Mouse (Mus musculus): ENCODE data around the gene Wnk2. TPM values are rescaled to one million over a fixed set of nuclear protein-coding genes. Genes with fewer than 3 reads are reported as not detected.
A peak's percentile ranks its signal among the peaks of the same experiment; 100 is the strongest.

The Wnk2 gene
- polyA plus RNA-seq, 1 experiment from 2014 or later: 1.3 TPM

GRCm38 (mm10) chr13:49175509-49175908 lies 27.7 kb upstream of the Wnk2 start:
- H3K9ac ChIP-seq (replicated peaks): no peak overlapping the region
- no peaks in the 10 kb centered on the region for H3K9me3 ChIP-seq
- WGBS: 75% methylated on average over 10 of the region's 10 CpGs
- H3K4me3 ChIP-seq (replicated peaks): no peak overlapping the region
- no peak for ATAC-seq (ENCODE audit: insufficient number of reproducible peaks, insufficient read depth, low FRiP score, low TSS enrichment, low read depth)
- H3K36me3 ChIP-seq: no peaks in the 10 kb centered on the region
- 0 out of 2 replicates have a peak, but pooled peaks cover 4% of the 10 kb centered on the region for H3K27me3 ChIP-seq
- no peak overlapping the region for H3K27ac ChIP-seq
- H3K4me1 ChIP-seq (replicated peaks): no peaks in the 10 kb centered on the region
- no peak overlapping the region for H3K4me2 ChIP-seq

- Histone ChIP-seq H3K9me3 (no peaks in the 10 kb centered on the region), H3K27me3 (0 out of 2 replicates have a peak, but pooled peaks cover 4% of the 10 kb centered on the region), H3K4me1 (replicated peaks) (no peaks in the 10 kb centered on the region), H3K4me3 (replicated peaks) (no peak overlapping the region), H3K27ac (no peak overlapping the region), H3K4me2 (no peak overlapping the region), H3K36me3 (no peaks in the 10 kb centered on the region), H3K9ac (replicated peaks) (no peak overlapping the region)
- 8% methylated on average over 12 of the region's 12 CpGs for WGBS
- peak; percentile 57; the same call in 1 of the 2 replicates for ATAC-seq (ENCODE audit: insufficient number of reproducible peaks, insufficient read depth, low FRiP score, low TSS enrichment, low read depth)
Measured at GRCm38 (mm10) chr13:49172971-49173596, 25.3 kb upstream of the Wnk2 start.

GRCm38 (mm10) chr13:49172335-49172734 lies 24.5 kb upstream of the Wnk2 start:
- Histone ChIP-seq H3K9me3 (no peaks in the 10 kb centered on the region), H3K27me3 (0 out of 2 replicates have a peak, but pooled peaks cover 4% of the 10 kb centered on the region), H3K4me3 (replicated peaks) (no peak overlapping the region), H3K27ac (no peak overlapping the region), H3K36me3 (no peaks in the 10 kb centered on the region), H3K4me1 (replicated peaks) (no peaks in the 10 kb centered on the region), H3K4me2 (no peak overlapping the region), H3K9ac (replicated peaks) (no peak overlapping the region)
- no peak for ATAC-seq (ENCODE audit: insufficient number of reproducible peaks, insufficient read depth, low FRiP score, low TSS enrichment, low read depth)
- whole genome bisulfite sequencing: 91% methylated on average over 7 of the region's 7 CpGs

- 0 out of 2 replicates have a peak, but pooled peaks cover 4% of the 10 kb centered on the region for H3K27me3 ChIP-seq
- 61% methylated on average over 1 of the region's 1 CpGs for WGBS
- H3K27ac ChIP-seq: no peak overlapping the region
- H3K9me3 ChIP-seq: no peaks in the 10 kb centered on the region
- peaks cover 5% of the 10 kb centered on the region; the same call in 1 of the 2 replicates for H3K4me1 ChIP-seq (replicated peaks)
- no peaks in the 10 kb centered on the region for H3K36me3 ChIP-seq
- ATAC-seq (ENCODE audit: insufficient number of reproducible peaks, insufficient read depth, low FRiP score, low TSS enrichment, low read depth): no peak
- no peak overlapping the region for H3K4me2 ChIP-seq
- H3K9ac ChIP-seq (replicated peaks): no peak overlapping the region
- H3K4me3 ChIP-seq (replicated peaks): no peak overlapping the region
Measured at GRCm38 (mm10) chr13:49171729-49172128, 23.9 kb upstream of the Wnk2 start.

DNA sequence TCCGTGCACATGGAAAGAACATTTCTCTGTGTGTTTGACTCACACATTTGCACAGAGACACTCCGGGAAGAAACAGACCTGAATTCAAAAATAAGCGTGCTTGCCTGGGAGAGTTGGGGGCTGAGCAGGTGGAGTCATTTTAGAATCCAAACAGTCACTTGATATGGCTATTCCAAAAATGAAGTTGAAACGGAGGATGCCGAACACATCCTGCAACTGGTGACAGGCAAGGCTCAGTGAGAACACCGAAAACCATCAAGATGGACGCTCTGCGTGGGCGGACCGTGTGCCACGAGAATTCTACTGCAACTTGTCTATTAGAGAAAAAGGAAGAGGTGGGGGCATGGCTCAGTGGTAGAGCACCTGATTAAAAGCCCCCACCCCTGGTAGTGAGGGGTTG lies 22.8 kb upstream of the Wnk2 start:
- Histone ChIP-seq H3K36me3 (no peaks in the 10 kb centered on the region), H3K4me3 (replicated peaks) (no peak overlapping the region), H3K27me3 (0 out of 2 replicates have a peak, but pooled peaks cover 4% of the 10 kb centered on the region), H3K27ac (no peak overlapping the region), H3K9me3 (no peaks in the 10 kb centered on the region), H3K4me2 (no peak overlapping the region), H3K4me1 (replicated peaks) (peaks cover 6% of the 10 kb centered on the region; the same call in 1 of the 2 replicates), H3K9ac (replicated peaks) (no peak overlapping the region)
- no peak for ATAC-seq (ENCODE audit: insufficient number of reproducible peaks, insufficient read depth, low FRiP score, low TSS enrichment, low read depth)
- 87% methylated on average over 11 of the region's 11 CpGs for WGBS

DNA sequence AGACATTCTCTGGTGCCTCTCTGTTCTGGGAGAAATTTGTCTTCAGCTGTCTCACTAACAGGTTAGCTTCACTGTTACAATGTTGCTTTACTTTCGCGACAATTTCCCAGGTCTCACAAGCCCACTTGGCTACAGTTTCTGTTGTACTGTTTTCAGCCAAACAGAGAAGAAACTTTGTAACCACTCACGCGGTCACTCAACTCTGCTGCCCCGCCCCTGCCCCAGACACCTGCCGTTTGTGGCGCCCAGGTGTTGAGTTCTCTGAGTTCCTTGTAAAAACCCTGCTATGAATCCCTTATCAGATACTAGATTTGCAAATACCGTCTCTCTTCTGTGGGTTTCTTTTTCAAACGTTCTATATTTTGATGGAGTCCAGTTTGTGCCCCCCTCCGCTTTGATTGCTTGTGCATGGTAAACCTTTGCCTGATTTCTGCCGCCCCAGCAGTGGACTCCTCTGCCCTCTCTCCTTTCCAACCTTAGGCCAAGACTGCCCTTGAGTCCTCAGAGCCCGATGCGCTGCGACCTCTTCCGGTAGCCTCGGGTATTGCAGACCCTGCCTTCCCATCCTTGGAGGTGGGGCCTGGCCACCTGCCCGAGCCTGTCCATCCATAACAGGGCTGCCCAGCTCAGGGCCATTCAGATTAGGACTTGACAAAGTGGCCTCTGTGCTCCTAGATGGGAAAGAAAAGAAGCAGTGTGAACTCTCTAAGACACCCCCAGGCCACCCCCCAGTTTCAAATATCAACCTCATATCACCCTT lies 21.8 kb upstream of the Wnk2 start:
- H3K36me3 ChIP-seq: no peaks in the 10 kb centered on the region
- 16% methylated on average over 17 of the region's 17 CpGs for WGBS
- peaks cover 6% of the 10 kb centered on the region; the same call in 1 of the 2 replicates for H3K4me1 ChIP-seq (replicated peaks)
- H3K9ac ChIP-seq (replicated peaks): no peak overlapping the region
- no peaks in the 10 kb centered on the region for H3K9me3 ChIP-seq
- H3K27ac ChIP-seq: no peak overlapping the region
- 0 out of 2 replicates have a peak, but pooled peaks cover 4% of the 10 kb centered on the region for H3K27me3 ChIP-seq
- no peak overlapping the region for H3K4me2 ChIP-seq
- ATAC-seq (ENCODE audit: insufficient number of reproducible peaks, insufficient read depth, low FRiP score, low TSS enrichment, low read depth): no peak
- no peak overlapping the region for H3K4me3 ChIP-seq (replicated peaks)

- no peaks in the 10 kb centered on the region for H3K9me3 ChIP-seq
- H3K4me2 ChIP-seq: no peak overlapping the region
- H3K4me1 ChIP-seq (replicated peaks): peaks cover 6% of the 10 kb centered on the region; the same call in 1 of the 2 replicates
- no peak overlapping the region for H3K4me3 ChIP-seq (replicated peaks)
- H3K36me3 ChIP-seq: no peaks in the 10 kb centered on the region
- WGBS: 45% methylated on average over 9 of the region's 9 CpGs
- no peak for ATAC-seq (ENCODE audit: insufficient number of reproducible peaks, insufficient read depth, low FRiP score, low TSS enrichment, low read depth)
- H3K9ac ChIP-seq (replicated peaks): no peak overlapping the region
- H3K27ac ChIP-seq: no peak overlapping the region
- H3K27me3 ChIP-seq: 0 out of 2 replicates have a peak, but pooled peaks cover 6% of the 10 kb centered on the region
Measured at GRCm38 (mm10) chr13:49167081-49167480, 19.3 kb upstream of the Wnk2 start.

DNA sequence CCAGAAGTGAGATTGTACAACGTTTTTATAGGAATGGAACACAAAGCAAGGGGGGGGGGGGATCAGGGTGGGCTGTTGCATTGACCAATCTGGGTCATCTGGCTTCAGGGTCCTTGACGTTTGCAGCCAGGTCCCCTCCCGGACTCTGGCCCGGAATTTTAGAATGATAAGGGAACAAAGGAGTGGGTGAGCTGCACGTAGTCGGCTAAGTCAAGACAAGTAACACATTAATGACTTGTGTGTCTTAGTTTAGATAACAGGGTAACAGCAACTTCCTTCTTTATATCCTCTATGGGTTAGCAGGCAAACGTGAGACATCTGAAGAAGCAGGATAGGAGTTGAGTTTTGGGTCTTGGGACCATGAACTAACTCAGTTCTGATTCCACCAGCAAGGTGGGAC lies 15.8 kb upstream of the Wnk2 start:
- H3K27me3 ChIP-seq: 0 out of 2 replicates have a peak, but pooled peaks cover 4% of the 10 kb centered on the region
- H3K27ac ChIP-seq: no peak overlapping the region
- no peak overlapping the region for H3K9ac ChIP-seq (replicated peaks)
- no peak overlapping the region for H3K4me3 ChIP-seq (replicated peaks)
- WGBS: 77% methylated on average over 7 of the region's 7 CpGs
- peaks cover 6% of the 10 kb centered on the region; the same call in 1 of the 2 replicates for H3K4me1 ChIP-seq (replicated peaks)
- H3K4me2 ChIP-seq: no peak overlapping the region
- H3K9me3 ChIP-seq: no peaks in the 10 kb centered on the region
- ATAC-seq (ENCODE audit: insufficient number of reproducible peaks, insufficient read depth, low FRiP score, low TSS enrichment, low read depth): no peak
- H3K36me3 ChIP-seq: no peaks in the 10 kb centered on the region

GRCm38 (mm10) chr13:49162722-49163121 lies 14.9 kb upstream of the Wnk2 start:
- 77% methylated on average over 4 of the region's 4 CpGs for WGBS
- no peak overlapping the region for H3K4me3 ChIP-seq (replicated peaks)
- H3K9ac ChIP-seq (replicated peaks): no peak overlapping the region
- no peaks in the 10 kb centered on the region for H3K36me3 ChIP-seq
- no peak for ATAC-seq (ENCODE audit: insufficient number of reproducible peaks, insufficient read depth, low FRiP score, low TSS enrichment, low read depth)
- no peaks in the 10 kb centered on the region for H3K9me3 ChIP-seq
- 0 out of 2 replicates have a peak, but pooled peaks cover 4% of the 10 kb centered on the region for H3K27me3 ChIP-seq
- H3K27ac ChIP-seq: no peak overlapping the region
- H3K4me2 ChIP-seq: no peak overlapping the region
- peaks cover 6% of the 10 kb centered on the region; the same call in 1 of the 2 replicates for H3K4me1 ChIP-seq (replicated peaks)

- H3K36me3 ChIP-seq: no peaks in the 10 kb centered on the region
- H3K27me3 ChIP-seq: 0 out of 2 replicates have a peak, but pooled peaks cover 4% of the 10 kb centered on the region
- WGBS: 48% methylated on average over 2 of the region's 2 CpGs
- H3K9ac ChIP-seq (replicated peaks): no peak overlapping the region
- no peaks in the 10 kb centered on the region for H3K9me3 ChIP-seq
- H3K4me1 ChIP-seq (replicated peaks): no peaks in the 10 kb centered on the region
- no peak for ATAC-seq (ENCODE audit: insufficient number of reproducible peaks, insufficient read depth, low FRiP score, low TSS enrichment, low read depth)
- H3K4me3 ChIP-seq (replicated peaks): no peak overlapping the region
- H3K27ac ChIP-seq: no peak overlapping the region
- no peak overlapping the region for H3K4me2 ChIP-seq
Measured at GRCm38 (mm10) chr13:49161236-49161635, 13.4 kb upstream of the Wnk2 start.

DNA sequence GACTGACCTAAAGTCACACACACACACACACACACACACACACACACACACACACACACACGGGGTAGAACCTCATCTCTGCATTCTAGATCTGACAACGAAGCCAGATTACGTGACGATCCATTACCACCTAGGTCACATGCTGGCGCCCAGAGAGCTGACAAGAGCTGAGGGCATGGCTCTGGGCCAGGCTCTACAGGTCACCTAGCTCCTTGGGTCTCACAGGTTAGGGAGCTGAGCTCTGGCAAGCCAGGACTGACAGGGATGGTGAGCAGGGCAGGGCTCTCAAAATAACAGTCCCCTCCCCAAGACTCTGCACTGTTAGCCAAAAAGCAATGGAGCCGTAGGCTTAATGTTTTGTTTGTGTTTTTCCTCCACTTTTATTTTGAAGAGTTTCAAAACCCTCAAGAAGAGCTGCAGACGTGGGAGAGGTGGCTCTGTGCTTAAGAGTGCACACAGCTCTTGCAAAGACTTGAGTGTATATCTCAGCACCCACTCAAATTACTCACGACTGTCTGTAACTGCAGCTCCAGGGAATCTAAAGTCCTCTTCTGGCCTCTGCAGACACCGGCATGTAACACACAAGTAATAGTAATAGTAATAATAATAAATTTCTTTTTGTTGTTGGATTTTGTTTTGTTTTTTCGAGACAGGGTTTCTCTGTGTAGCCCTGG lies 10.4 kb upstream of the Wnk2 start:
- ATAC-seq (ENCODE audit: insufficient number of reproducible peaks, insufficient read depth, low FRiP score, low TSS enrichment, low read depth): no peak
- Histone ChIP-seq H3K4me2 (no peak overlapping the region), H3K27me3 (0 out of 2 replicates have a peak, but pooled peaks cover 3% of the 10 kb centered on the region), H3K9ac (replicated peaks) (no peak overlapping the region), H3K4me3 (replicated peaks) (no peak overlapping the region), H3K9me3 (no peaks in the 10 kb centered on the region), H3K4me1 (replicated peaks) (no peaks in the 10 kb centered on the region; the same call in 1 of the 2 replicates), H3K27ac (no peak overlapping the region), H3K36me3 (no peaks in the 10 kb centered on the region)
- WGBS: 72% methylated on average over 10 of the region's 10 CpGs

All from limb, embryonic 12.5 days (tissue).